Mouse (Mus musculus): ENCODE results near the gene Ppp1r12a.

The Ppp1r12a gene

DNA sequence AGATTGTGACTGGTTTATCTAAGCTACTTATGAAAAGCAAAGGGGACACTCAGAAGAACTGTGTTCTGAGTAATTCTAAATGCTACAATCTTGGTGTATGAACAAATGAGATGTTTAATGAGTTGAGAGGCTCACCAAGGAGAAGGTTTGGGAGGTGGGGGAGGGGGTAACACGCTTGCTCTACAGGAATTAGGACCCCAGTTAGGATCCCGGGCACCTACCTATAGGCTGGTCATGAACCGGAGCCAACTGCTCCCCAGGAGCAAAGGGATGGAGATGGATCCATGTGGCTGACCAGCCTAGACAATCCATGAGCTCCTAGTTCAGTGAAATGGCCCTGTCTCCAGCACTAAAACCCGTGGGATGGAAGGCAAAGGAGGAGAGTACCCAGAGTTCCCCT, 130.7 kb downstream of the Ppp1r12a start:
- no peak for DNase-seq

DNA sequence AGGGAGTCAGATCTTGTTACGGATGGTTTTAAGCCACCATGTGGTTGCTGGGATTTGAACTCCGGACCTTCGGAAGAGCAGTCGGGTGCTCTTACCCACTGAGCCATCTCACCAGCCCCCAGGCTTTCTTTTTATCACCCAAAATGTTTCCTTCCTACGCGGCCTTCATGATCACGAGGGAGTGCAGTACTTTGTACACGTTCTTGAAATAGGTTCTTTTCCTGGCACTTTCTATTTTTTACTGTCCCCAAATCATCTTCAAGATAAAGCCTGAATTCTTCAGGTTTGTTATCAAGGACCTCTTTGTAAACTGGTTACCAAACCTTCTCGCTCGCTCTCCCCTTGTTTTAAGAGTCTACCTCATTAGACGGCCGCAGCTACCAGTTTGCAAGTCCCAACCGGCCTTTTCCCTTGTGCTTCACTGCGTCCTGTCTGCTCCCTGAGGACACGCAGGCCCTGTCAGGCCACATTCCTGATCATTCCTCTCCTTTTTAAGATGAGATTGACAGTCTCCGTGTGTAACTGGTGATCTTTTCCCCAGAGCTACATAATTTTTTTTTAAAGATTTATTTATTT, 131.7 kb downstream of the Ppp1r12a start:
- no peak for DNase-seq

DNA sequence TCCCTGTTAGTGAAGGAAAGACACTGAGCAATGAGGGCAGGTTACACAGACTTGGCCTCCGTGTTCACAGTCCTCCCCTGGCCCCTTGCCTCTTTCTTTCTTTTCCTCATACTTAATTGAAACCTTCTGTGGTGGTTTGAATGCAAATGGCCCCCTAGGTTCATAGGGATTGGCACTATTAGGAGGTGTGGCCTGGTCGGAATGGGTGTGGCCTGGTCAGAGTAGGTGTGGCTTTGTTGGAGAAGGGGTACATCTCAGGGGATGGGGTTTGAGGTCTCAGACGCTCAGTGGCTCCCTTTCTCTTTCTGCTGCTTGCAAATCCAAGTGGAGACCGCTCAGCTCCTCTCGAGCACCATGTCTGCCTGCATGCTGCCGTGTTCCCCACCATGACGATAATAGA, 132.8 kb downstream of the Ppp1r12a start:
- no peak for DNase-seq

DNA sequence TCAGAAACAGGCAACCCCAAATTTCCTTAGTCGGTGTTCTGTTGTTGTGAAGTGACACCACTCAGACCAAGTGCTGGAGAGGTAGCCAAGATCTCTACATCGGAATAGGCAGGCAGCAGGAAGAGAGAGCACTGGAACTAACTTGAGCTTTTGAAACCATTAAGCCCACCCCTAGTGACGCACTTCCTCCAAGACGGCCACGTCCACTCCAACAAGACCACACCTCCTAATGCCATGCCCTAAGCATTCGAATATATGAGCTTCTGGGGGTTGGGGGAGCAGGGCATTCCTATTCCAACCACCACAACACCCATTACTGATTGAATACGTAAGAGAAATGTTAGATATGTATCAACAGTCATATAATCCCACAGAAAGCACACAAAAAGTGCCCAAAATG, 134.5 kb downstream of the Ppp1r12a start:
- DNase-seq: no peak

DNA sequence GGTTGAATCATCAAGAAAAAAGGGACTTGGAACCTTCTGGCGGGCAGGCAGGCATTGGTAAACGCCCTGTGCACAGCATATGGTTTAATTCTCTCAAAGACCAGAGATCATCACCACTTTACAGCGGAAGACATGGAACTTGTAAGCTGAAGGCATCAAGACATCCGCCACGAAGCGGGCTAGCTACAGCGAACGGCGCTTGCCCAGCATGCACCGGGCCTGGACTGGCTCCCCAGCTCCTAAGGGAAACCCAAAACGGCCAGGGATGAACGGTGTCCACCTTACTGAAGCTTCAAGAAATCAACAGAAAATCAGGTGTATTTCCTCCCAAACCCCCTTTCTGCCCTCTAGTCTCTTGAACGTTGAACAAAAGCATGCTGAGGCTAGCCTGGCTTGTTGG, 136.3 kb downstream of the Ppp1r12a start:
- DNase-seq: no peak

DNA sequence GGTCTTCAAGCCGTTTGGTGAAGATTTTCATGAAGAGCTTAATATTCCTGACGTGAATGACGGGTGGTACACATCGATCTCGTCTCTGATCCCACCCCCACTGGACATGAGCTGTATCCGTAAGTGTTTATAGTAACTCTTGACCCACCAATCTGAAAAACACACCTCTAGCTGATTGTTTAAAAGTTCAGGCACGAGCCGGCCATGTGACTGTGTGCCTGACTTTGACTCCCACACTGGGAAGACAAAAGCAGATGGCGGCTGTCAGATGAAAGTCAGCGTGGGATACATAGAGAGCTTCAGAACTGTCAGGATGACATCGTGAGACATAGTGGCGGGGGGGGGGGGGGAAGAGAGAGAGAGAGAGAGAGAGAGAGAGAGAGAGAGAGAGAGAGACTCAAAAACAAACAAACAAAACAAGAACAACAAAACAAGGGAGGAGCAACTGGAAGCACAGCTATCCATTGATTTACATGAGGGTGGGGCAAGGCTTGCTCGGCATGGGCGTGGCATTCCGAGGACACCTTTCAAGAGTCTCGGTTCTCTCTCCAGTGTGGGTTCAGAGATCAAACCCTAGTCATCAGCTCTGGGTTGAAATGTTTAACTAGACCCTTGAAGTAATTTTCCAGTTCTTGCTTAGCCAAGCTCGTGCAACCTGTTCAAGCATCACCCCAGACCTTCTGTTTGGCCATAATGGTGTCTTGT, 137.0 kb downstream of the Ppp1r12a start:
- peak; percentile 66 to 67 for DNase-seq

DNA sequence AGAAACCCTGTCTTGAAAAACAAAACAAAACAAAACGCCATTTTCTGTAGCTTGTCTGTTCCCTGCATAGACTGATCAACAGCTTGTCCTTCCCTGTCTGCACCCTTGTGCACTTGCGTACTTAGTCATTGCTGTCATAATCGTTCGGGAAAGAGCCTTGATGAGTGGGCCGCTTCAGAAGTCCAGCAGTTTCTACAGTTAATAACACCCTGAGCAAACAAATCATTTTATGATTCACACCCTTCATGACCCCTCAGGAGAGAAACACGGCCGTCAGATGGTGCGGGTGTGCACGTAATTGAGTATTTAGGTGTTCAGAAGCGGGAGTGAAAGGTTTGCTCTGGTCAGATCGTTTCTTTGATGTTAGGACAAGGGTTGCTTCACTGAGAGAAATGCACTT, 137.8 kb downstream of the Ppp1r12a start:
- no peak for DNase-seq

DNA sequence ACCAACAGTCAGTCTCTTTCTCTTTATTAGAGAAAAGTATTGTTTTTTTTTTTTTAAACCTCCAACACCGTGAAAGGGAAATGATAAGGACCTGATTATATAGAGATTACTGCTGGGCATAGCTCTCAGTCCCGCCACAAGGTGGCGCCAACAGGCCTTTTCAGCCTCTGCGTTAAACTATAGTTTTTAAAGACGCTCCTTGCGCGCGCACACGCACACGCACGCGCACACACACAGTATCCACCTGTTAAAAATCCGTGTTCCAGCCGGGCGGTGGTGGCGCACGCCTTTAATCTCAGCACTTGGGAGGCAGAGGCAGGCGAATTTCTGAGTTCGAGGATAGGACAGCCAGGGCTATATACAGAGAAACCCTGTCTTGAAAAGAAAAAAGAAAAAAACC, 138.8 kb downstream of the Ppp1r12a start:
- DNase-seq: peak; percentile 88 to 96

DNA sequence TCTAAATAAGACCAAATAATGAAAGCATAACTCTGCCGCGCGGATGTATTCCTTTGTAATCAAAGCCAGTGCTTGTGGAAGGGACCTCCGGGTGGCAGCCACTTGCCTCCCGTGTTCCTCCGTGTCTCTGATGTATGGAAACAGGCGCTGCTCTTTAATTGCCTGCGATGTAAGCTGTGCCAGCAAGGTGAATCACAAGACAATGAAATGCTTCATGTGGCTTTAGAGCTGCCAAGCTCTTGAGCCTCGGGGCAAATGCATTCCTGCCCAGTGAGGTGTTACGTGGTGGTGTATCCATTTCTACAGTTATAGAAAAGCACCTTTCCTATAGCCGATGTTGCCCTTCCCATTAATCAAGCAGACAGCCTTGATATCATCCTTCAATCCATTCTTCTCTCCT, 145.8 kb downstream of the Ppp1r12a start:
- peak in 1 of 2 experiments; percentile 31 for DNase-seq

DNA sequence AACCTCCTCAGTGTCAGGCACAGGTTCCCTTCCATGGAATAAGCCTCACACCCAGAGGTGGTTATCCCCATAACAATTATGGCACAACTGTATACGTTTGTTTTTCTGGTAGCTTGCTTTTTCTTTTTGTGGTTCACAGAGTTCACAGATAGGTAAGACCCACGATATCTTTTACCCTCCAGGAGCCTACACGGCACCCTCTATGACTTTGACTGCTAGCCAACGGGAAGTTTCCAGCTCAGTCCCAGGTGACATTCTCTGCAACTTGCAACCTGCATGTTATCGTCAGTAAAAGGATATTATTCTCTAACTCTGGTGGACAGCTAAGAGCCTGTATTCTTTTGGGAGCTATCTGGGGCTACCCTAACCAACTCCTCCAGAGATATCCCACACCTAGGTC, 148.2 kb downstream of the Ppp1r12a start:
- no peak for DNase-seq

DNA sequence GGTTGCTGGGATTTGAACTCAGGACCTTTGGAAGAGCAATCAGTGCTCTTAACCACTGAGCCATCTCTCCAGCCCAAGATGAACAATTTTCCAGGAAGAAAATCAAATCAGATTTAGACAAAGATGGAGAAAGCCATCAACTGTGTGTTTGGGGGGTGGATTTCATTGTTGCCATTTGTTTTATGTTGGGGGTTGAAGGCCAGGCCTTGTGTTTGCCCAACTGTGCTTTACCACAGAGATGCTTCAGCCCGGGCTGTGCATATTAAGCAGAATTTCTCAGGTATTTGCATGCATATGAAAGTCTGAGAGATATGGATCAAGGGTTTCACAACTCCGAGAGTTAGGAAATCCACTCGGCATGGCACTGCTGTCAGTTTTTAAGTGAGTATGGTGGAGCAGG, 149.4 kb downstream of the Ppp1r12a start:
- DNase-seq: no peak

DNA sequence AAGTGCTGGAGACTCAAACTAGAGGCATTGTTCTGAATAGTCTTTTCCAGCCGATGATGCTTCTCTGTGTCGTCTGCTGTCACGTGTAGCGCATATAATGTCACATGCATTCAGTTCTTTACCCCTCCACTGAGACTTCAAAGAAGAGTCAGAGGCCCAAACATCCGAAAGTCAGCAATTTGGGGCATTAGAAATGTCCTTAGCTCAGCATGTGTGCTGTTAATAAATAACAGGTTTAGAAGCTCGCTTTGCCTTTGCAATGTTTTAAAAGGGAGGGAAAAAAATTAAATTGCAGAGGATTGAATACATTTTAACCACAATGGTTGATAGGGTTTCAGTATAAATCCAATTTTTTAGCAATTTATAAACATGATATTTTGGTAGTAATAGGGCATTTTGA, 151.9 kb downstream of the Ppp1r12a start:
- DNase-seq: peak; percentile 19 to 66

DNA sequence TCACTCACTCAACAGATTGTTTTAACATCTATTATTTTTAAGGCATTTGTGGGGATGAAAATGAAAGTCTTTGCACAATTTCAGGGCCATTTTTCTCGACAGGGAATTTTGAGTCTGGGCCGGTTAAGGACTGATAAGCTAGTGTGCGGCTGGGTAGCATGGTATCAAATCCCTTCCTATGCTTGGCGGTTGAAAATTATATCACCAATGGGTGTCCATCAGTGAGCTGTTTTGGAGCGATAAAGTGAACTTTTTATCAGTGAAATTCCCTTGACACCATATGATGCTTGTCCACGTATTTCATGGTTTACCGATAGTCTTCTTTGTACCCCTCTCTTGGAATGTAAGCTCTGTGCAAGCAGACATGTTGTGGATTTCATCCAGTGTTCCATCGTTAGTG, 152.4 kb downstream of the Ppp1r12a start:
- DNase-seq: no peak

DNA sequence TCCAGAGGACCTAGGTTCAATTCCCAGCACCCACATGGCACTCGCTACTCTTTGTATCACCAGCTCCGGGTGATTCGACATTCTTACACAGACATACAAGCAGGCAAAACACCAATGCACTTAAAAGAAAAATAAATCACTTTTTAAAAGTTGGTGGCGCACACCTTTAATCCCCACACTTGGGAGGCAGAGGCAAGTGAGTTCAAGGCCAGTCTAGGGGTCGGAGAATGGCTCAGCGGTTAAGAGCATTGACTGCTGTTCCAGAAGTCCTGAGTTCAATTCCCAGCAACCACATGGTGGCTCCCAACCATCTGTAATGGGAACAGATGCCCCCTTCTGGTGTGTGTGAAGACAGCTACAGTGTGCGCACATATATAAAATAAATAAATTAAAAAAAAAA, 153.2 kb downstream of the Ppp1r12a start:
- no peak for DNase-seq

DNA sequence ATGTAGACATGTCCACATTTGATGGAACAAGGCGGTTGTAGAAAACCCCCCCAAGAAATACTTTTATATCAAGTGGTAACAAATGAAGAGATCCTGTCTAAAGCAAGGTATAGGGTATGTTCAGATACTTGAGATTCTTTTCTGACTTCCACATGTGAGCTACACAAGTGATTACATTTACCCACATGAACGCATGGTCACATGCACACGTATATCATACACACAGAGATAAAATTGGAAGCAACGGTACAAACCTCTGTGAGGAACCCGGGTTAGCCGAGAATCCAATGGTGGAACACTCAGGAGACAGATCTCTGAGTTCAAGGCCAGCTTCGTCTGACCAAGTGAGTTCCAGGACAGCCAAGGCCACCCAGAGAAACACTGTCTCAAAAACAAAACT, 166.4 kb downstream of the Ppp1r12a start:
- no peak for DNase-seq

DNA sequence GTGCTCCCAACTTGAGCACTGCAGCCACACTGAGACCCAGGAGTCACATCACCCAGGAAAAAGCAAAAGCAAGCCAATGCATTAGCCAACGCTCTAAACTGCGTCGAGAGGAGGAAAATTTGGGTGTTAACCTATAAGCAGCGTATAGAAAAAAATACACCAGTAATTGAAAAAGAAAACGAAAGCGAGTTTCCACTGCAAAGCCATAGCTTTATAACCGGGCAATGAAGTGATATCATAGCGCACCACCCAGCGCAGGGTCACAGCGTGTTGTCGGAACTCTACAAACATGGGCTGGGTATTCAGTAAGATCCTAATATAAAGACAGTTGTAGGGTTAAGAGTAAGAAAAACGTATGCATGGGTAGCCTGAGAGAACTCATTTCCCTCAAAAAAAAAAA, 167.0 kb downstream of the Ppp1r12a start:
- no peak for DNase-seq

DNA sequence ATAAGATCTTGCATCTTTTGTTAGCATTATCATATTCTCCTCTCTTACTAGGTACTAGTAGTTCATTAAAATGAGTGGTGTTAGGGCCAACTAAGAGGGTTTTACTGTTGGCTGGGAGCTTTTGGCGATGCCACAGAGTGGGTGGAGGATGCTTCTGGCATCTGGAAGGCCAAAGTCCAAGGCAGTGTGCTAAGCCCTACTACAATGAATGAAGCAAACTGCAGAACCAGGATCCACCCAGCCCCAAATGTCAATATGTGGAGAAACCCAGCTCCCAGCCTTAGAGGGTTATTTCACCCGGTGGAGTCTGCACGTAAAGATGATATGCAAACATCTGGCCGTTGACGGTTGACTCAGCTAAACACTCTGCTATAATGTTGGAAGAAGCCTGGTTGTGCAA, 167.8 kb downstream of the Ppp1r12a start:
- peak; percentile 41 to 53 for DNase-seq

DNA sequence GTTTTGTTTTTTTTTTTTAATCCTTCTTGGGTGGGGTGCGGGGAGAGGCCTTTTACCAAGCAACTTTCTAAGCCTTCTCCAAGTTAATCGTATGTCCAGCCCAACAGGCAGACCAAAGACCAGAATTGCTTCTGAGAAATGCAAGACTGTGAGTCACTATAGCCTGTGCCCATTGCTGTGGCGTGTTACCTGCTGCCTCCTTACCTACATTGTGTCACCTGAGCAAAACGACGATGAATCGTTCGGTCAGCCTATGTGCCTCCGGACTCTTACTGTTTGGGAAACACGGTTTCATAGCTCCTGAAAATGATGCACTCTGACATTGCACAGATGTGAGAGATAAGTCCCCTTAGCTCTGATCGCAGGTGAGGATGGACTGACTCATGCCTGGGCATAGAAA, 169.0 kb downstream of the Ppp1r12a start:
- DNase-seq: no peak

DNA sequence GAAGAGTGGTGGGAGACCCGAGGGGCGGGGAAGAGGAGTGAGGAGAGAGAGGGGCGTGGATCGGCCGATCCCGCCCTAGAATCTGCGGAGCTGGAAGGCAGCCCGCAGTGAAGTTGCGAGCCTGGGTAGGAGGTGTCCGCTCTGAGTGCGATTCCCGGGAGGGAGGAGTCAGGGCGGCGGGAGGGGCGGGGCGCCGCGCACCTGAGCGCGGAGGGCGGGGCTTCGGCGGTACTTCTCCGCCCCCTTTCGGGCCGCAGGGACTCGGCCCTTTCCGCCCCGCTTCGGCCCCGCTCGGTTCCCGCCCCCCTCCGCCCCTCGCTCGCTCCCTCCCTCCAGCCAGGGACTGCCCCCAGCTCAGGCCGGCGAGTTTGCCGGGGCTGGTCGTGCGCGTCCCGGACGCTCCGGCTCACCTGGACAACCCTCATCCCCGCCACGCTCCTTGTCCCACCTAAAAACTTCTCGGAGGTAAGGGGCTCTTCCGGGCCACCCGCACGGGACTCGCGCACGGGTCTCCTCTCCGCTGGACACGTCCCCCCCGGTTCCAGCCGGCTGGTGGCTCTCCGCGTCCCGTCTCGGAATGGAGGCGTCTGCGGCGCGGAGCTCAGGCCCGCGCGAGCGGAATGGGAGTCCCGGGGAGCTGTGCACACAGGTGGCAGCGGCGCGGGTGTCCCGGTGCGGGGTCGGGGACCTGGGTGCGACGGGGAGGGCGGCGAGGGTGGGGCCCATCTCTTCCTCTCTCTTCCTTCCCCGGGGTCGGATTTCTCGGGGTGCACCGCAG, 170.0 kb downstream of the Ppp1r12a start, which contains the start of gene Pawr:
Gene Pawr (plus strand): TSS at position 338 of the 778 bp plus-strand sequence.
- peak; percentile 90 to 96 for DNase-seq

DNA sequence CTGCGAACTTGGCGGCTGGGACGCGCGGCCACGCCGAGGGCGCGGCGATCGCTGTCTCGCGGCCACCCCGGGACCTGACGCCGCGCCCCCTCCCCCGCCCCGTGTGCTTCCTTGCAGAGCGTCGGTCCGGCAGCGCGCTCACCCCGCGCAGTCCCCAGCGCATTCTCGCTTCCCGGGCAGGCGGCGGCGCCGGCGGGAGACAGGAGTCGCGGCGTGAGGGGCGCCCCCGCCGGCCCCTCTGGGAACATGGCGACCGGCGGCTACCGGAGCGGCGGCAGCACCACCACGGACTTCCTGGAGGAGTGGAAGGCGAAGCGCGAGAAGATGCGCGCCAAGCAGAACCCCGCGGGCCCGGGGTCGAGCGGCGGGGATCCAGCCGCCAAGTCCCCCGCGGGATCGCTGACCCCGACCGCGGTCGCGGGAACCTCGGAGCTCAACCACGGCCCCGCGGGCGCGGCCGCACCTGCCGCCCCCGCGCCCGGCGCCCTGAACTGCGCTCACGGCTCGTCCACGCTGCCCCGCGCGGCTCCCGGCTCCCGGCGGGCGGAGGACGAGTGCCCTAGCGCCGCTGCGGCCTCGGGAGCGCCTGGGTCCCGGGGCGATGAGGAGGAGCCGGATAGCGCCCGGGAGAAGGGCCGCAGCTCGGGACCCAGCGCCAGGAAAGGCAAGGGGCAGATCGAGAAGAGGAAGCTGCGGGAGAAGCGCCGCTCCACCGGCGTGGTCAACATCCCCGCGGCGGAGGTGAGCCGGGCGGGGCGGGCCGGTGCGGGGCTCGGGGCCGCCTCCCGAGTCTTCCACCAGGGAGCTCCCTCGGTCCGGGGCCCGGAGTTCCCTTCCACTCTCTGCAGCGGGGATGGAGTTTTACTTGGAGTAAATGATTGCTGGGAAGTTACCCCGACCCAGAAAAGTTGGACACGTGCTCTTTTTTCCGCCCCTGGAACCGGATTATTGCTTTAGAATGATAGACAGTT, 170.9 kb downstream of the Ppp1r12a start:
- DNase-seq: peak; percentile 84 to 86

DNA sequence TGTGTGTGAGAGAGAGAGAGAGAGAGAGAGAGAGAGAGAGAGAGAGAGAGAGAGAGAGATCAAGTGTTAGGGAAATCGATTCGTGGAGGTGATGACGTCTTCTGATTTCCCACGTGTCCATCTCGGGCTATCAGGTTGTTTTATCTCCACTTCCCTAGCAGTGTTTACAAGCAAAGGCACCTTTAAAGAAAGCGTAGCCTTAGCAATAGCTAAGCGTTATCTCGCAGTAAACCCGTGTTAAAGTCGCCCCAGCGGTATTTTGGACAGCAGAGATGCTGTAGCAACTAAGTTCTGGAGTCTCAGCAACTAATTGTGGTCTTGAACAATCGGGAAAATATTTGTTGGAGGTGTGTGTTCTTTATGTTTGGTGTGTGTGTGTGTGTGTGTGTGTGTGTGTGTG, 171.6 kb downstream of the Ppp1r12a start:
- peak in 1 of 2 experiments; percentile 35 for DNase-seq
